Mouse (Mus musculus): ENCODE measurements around the gene Gal3st2. TPM values are rescaled to one million over a fixed set of nuclear protein-coding genes. Genes with fewer than 3 reads are reported as not detected.
A peak's percentile ranks its signal among the peaks of the same experiment; 100 is the strongest.
"Not testable (repeated sequence)": the region's sequence is repeated elsewhere in the genome, so short reads cannot be mapped to it uniquely, and the experiment has no call there.

Gal3st2 gene
- total RNA-seq, 2 experiments from 2014 or later, result not detected

DNA sequence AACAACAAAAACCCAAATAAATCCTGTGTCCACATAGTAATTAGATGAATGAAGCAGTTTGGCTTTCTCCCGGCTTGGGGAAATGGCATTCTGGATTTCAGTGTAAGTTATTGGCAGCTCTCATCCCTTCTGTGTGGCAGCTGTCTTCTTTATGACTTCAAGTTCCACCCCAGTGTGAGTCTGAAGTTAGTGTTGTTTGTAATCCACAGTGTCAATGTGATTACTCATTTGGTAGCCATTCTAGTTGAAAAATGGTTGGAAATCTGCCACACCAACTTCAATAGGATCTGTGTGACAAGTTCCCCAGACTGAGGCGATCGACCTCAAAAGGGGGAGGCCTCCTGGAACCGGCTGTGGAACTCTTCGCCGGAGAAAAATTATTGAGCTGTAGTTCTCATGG, 3.7 kb upstream of the Gal3st2 start:
- no peak for ATAC-seq (replicated peaks; ENCODE audit: low FRiP score, low TSS enrichment, poor library complexity, severe bottlenecking)

DNA sequence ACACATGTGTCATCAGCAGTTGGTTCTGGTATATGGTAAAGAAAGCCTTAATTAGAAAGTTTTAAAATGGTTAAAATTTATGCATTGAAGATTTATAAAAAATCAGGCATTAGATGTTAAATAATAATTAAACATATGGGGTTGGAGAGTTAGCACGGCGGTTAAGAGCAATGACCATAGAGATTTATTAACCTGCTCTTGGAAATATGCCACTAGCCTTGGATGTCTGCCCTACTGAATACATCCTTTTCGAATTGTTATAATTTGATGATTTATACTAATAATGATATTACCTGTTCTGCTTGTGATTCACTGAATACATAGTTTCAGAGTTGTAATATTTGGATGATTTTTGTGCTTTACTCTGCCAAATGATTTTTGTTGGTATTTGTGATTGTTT, 3.1 kb upstream of the Gal3st2 start:
- no peak for ATAC-seq (replicated peaks; ENCODE audit: low FRiP score, low TSS enrichment, poor library complexity, severe bottlenecking)

- ATAC-seq (replicated peaks; ENCODE audit: low FRiP score, low TSS enrichment, poor library complexity, severe bottlenecking), result no peak
Observed at GRCm38 (mm10) chr1:93859619-93860018, 1.5 kb upstream of the Gal3st2 start.

- ATAC-seq (replicated peaks; ENCODE audit: low FRiP score, low TSS enrichment, poor library complexity, severe bottlenecking), result peak; percentile 28; the same call in 1 of the 2 replicates
Observed at GRCm38 (mm10) chr1:93871594-93872105, 10.5 kb downstream of the Gal3st2 start.

- ATAC-seq (replicated peaks; ENCODE audit: low FRiP score, low TSS enrichment, poor library complexity, severe bottlenecking), result not testable (repeated sequence)
Observed at GRCm38 (mm10) chr1:93874405-93874804, 13.3 kb downstream of the Gal3st2 start.

GRCm38 (mm10) chr1:93881778-93882177, 20.7 kb downstream of the Gal3st2 start:
- not testable (repeated sequence) for ATAC-seq (replicated peaks; ENCODE audit: low FRiP score, low TSS enrichment, poor library complexity, severe bottlenecking)

DNA sequence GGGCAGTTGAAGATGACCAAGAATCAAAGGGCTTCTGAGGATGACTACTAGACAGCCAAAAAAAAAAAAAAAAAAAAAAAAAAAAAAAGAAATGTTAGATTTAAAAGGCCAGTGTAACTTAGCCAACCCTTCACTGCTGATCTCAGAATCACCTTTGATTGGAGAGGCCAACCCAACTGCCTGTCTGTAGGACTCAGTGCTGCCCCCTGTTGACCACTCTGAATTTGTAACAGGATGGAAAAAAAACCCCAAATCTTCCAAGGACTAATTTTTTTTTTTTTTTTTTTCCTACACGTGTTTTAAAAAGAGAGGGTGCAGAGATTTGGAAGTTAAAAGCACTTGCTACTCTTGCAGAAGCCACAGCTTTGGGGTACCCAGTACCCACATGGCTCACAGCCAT, 29.8 kb downstream of the Gal3st2 start:
- ATAC-seq (replicated peaks; ENCODE audit: low FRiP score, low TSS enrichment, poor library complexity, severe bottlenecking), result not testable (repeated sequence)

DNA sequence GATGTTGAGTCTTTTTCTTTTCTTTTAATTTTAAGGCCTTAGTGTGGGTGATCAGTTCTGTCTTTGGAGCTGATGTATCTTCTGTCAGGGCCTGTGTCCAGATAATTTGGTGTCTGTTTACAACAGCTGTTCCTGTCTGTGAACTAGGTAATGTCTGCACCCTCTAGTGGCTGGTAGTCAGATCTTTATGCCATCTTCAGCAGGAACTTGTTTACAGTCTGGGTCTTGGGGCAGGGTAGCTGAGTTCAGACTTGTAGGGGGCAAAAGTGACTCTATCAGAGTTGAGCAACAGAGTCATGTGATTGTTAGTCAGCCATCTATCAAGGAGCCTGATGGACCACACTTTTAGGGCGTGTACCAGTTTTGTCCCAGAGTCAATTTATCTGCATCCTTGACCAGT, 36.3 kb downstream of the Gal3st2 start:
- peak; percentile 61 for ATAC-seq (replicated peaks; ENCODE audit: low FRiP score, low TSS enrichment, poor library complexity, severe bottlenecking)

- not testable (repeated sequence) for ATAC-seq (replicated peaks; ENCODE audit: low FRiP score, low TSS enrichment, poor library complexity, severe bottlenecking)
Observed at GRCm38 (mm10) chr1:93901291-93901690, 40.2 kb downstream of the Gal3st2 start.

GRCm38 (mm10) chr1:93906690-93907089, 45.6 kb downstream of the Gal3st2 start:
- ATAC-seq (replicated peaks; ENCODE audit: low FRiP score, low TSS enrichment, poor library complexity, severe bottlenecking), result 0 out of 2 replicates have a peak, but pooled peaks have one; percentile 24

DNA sequence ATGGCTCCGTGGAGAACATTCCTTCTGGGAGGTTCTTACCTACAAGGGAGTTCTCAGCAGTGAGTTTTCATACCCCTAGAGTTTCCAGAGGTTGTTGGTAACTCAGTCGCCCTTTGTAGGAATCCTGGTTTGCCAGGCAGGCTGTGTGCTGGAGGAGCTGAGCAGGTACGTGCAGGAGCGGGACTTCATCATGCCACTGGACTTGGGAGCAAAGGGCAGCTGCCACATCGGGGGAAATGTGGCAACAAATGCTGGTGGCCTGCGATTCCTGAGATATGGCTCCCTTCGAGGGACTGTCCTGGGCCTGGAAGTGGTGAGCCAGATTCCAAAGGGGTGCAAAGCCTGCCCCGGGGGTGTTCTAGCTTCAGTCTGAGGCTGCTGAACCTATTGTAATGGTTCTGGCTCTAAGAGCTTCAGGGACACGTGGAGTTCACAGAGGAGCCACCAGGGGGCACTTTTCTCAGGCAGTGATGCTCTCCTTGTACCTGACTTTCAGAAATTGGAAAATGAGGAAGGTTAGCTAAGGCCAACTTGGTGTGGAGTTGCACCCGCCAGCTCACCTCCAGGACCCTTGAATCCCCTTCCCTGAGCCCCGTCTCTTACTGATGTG, 48.0 kb downstream of the Gal3st2 start:
- peak; percentile 86 for ATAC-seq (replicated peaks; ENCODE audit: low FRiP score, low TSS enrichment, poor library complexity, severe bottlenecking)

DNA sequence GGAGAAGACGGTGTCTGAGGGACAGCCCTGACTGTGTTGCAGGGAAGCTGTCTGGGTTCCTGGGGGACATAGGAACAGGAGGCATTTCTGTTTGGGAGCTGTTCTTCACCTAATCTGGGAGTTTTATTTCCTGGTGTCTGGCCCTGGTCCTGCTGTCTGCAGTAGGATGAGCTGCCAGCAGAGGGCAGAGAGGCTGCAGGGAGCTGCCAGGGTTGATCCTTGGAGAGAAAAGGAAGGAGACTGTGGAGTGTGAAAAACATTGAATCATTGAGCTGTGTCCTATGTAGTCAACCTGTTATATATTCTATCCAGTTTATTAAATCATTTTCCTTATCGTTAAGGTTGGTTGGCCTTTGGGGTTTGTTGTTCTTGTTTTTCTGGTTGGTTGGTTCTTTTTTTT, 50.8 kb downstream of the Gal3st2 start:
- ATAC-seq (replicated peaks; ENCODE audit: low FRiP score, low TSS enrichment, poor library complexity, severe bottlenecking), result peak; percentile 88

DNA sequence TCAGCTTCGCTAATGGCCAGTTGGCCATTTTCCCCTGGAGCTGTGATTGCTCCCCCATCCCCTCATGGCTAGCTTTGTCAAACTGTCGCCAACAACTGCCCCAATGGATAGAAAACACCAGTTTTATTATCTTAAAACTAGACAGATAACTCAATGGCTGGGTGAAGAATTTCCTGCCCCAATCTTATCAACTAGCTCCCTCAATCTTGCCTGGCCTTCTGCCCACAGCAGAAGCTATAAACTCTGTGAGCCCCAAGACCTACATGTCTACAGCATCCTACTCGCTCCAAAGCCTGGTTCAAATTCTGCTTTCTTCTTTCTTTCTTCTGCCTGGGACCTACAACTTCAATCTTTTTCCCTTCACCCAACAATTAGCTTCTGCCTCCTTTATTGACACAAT, 56.1 kb downstream of the Gal3st2 start:
- not testable (repeated sequence) for ATAC-seq (replicated peaks; ENCODE audit: low FRiP score, low TSS enrichment, poor library complexity, severe bottlenecking)

DNA sequence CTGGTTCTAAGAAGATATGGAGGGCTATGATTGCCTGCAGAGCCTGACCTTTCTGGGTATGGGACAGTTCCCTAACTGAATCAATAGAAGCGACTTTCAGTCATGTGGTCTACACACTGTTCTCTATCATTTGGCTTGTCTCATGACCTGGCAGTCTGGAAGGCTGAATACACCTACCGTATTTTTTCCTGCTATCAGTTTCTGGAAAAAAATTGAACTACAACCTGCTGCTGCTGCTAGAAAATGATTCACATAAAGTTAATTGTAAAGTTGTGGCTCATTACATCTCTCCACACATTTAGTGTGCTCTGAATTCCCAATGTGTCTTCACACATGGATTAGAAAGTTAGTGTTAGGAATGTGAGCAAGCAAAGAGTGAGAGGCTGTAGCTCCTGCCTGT, 56.9 kb downstream of the Gal3st2 start, which contains the start of gene Gal3st2b:
Gene Gal3st2b, plus strand, starts transcription at position 301 of the 400 bp plus-strand sequence.
- not testable (repeated sequence) for ATAC-seq (replicated peaks; ENCODE audit: low FRiP score, low TSS enrichment, poor library complexity, severe bottlenecking)

- ATAC-seq (replicated peaks; ENCODE audit: low FRiP score, low TSS enrichment, poor library complexity, severe bottlenecking), result not testable (repeated sequence)
Observed at GRCm38 (mm10) chr1:93918775-93919174, 57.7 kb downstream of the Gal3st2 start.

GRCm38 (mm10) chr1:93919321-93919720, 58.2 kb downstream of the Gal3st2 start:
- ATAC-seq (replicated peaks; ENCODE audit: low FRiP score, low TSS enrichment, poor library complexity, severe bottlenecking), result not testable (repeated sequence)

DNA sequence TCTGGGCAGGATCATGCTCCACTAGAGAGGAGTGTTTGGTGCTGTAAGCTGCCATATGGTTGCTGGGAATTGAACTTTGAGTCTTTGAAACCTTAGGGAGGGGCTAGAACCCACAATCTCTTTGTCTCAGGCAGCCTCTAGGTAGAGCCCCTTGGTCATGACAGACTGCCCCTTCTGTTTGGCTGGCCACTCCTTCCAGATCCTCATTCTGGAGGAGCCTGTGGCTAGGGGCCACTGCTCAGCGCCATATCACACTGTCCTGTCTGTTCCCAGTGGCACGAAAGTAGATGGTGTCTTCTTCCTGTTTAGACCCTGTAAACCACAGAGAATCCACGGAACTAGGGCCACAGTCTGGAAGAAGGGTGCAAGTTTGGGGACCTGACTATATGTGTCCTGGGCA, 61.5 kb downstream of the Gal3st2 start:
- peak; percentile 47; the same call in 1 of the 2 replicates for ATAC-seq (replicated peaks; ENCODE audit: low FRiP score, low TSS enrichment, poor library complexity, severe bottlenecking)

GRCm38 (mm10) chr1:93923098-93923497, 62.0 kb downstream of the Gal3st2 start:
- not testable (repeated sequence) for ATAC-seq (replicated peaks; ENCODE audit: low FRiP score, low TSS enrichment, poor library complexity, severe bottlenecking)

All from megakaryocyte-erythroid progenitor cell, adult 5-6 weeks (primary cell).